Mouse (Mus musculus): Measurements from ENCODE around the gene Akap13. TPM values are rescaled to one million over a fixed set of nuclear protein-coding genes. Genes with fewer than 3 reads are reported as not detected.
"Not testable (repeated sequence)": the region's sequence is repeated elsewhere in the genome, so short reads cannot be mapped to it uniquely, and the experiment has no call there.

Akap13 gene
- polyA plus RNA-seq, 1 experiment from 2014 or later: 24.9 TPM

- 63% methylated on average over 3 of the region's 3 CpGs for WGBS
These were observed 290.6 kb downstream of the Akap13 start for GRCm38 (mm10) chr7:75745969-75746368.

GRCm38 (mm10) chr7:75750581-75750980, 295.2 kb downstream of the Akap13 start:
- Histone ChIP-seq H3K36me3 (replicated peaks) (peaks cover 58% of the 10 kb centered on the region), H3K4me1 (peaks cover 35% of the 10 kb centered on the region), H3K27me3 (ENCODE audit: poor library complexity, severe bottlenecking) (no peaks in the 10 kb centered on the region), H3K4me3 (no peak overlapping the region), H3K9me3 (no peaks in the 10 kb centered on the region), H3K27ac (no peak overlapping the region)
- DNase-seq (ENCODE audit: extremely low spot score, low spot score): no peak
- 88% methylated on average over 9 of the region's 9 CpGs for WGBS

More at GRCm38 (mm10) chr7:75745969-75746368, 290.6 kb downstream of the Akap13 start:
- not testable (repeated sequence) for H3K27ac ChIP-seq; H3K4me3 ChIP-seq; DNase-seq (ENCODE audit: extremely low spot score, low spot score); H3K9me3 ChIP-seq; H3K27me3 ChIP-seq (ENCODE audit: poor library complexity, severe bottlenecking); H3K4me1 ChIP-seq
- peaks cover 69% of the 10 kb centered on the region for H3K36me3 ChIP-seq (replicated peaks)

GRCm38 (mm10) chr7:75751161-75751803, 295.9 kb downstream of the Akap13 start:
- 90% methylated on average over 14 of the region's 14 CpGs for WGBS
- no peak for DNase-seq (ENCODE audit: extremely low spot score, low spot score)
- no peak overlapping the region for H3K4me3 ChIP-seq
- no peaks in the 10 kb centered on the region for H3K27me3 ChIP-seq (ENCODE audit: poor library complexity, severe bottlenecking)
- H3K9me3 ChIP-seq: no peaks in the 10 kb centered on the region
- H3K36me3 ChIP-seq (replicated peaks): peaks cover 58% of the 10 kb centered on the region
- H3K4me1 ChIP-seq: peaks cover 41% of the 10 kb centered on the region
- no peak overlapping the region for H3K27ac ChIP-seq

GRCm38 (mm10) chr7:75752442-75753191, 297.3 kb downstream of the Akap13 start:
- H3K4me3 ChIP-seq: no peak overlapping the region
- 54% methylated on average over 22 of the region's 22 CpGs for WGBS
- no peak for DNase-seq (ENCODE audit: extremely low spot score, low spot score)
- H3K4me1 ChIP-seq: peaks cover 41% of the 10 kb centered on the region
- peaks cover 49% of the 10 kb centered on the region for H3K36me3 ChIP-seq (replicated peaks)
- no peaks in the 10 kb centered on the region for H3K9me3 ChIP-seq
- no peaks in the 10 kb centered on the region for H3K27me3 ChIP-seq (ENCODE audit: poor library complexity, severe bottlenecking)
- 0 out of 2 replicates have a peak overlapping the region, but pooled peaks have one; percentile 25 for H3K27ac ChIP-seq

DNA sequence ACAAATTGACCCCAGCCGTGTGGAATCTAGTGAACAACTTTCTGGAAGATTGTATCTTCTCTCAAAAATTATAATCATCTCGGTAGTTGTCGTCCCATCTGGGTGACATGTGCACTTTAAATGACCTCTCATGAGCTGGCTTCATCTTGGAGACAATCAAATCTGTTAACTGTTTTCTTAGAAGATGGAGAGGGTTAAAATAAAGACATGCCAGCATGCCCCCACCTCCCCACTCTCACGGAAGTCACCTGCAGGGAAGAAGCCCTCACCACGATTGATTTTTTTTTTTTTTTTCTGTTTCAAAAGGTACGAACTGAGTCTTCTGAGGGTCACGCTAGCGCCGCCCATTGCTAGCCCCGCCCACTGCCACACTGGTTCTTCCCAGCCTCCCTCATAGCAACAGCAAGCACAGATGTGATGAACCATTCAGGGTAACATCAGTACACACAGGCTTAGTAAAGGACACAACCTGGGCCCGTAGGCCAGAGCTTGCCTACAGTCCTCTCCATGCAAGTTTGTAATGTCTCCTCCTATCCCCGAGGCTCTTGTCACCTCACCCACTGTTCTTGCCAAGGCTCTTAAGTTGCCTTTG, 298.0 kb downstream of the Akap13 start:
- no peaks in the 10 kb centered on the region for H3K27me3 ChIP-seq (ENCODE audit: poor library complexity, severe bottlenecking)
- WGBS: 37% methylated on average over 12 of the region's 12 CpGs
- peaks cover 41% of the 10 kb centered on the region for H3K4me1 ChIP-seq
- H3K4me3 ChIP-seq: no peak overlapping the region
- no peaks in the 10 kb centered on the region for H3K9me3 ChIP-seq
- H3K36me3 ChIP-seq (replicated peaks): peaks cover 42% of the 10 kb centered on the region
- H3K27ac ChIP-seq: no peak overlapping the region
- no peak for DNase-seq (ENCODE audit: extremely low spot score, low spot score)

- no peaks in the 10 kb centered on the region for H3K9me3 ChIP-seq
These were observed 299.5 kb downstream of the Akap13 start for GRCm38 (mm10) chr7:75754587-75755499.

GRCm38 (mm10) chr7:75755861-75756449, 300.6 kb downstream of the Akap13 start:
- Histone ChIP-seq H3K27ac (peak overlapping the region; percentile 67), H3K9me3 (no peaks in the 10 kb centered on the region)
- WGBS: 63% methylated on average over 8 of the region's 8 CpGs

More at GRCm38 (mm10) chr7:75754587-75755499, 299.5 kb downstream of the Akap13 start:
- H3K4me3 ChIP-seq: no peak overlapping the region
- WGBS: 34% methylated on average over 8 of the region's 8 CpGs
- H3K27ac ChIP-seq: peak overlapping the region; percentile 67
- peaks cover 41% of the 10 kb centered on the region for H3K4me1 ChIP-seq
- H3K27me3 ChIP-seq (ENCODE audit: poor library complexity, severe bottlenecking): no peaks in the 10 kb centered on the region
- H3K36me3 ChIP-seq (replicated peaks): peaks cover 26% of the 10 kb centered on the region
- no peak for DNase-seq (ENCODE audit: extremely low spot score, low spot score)

DNA sequence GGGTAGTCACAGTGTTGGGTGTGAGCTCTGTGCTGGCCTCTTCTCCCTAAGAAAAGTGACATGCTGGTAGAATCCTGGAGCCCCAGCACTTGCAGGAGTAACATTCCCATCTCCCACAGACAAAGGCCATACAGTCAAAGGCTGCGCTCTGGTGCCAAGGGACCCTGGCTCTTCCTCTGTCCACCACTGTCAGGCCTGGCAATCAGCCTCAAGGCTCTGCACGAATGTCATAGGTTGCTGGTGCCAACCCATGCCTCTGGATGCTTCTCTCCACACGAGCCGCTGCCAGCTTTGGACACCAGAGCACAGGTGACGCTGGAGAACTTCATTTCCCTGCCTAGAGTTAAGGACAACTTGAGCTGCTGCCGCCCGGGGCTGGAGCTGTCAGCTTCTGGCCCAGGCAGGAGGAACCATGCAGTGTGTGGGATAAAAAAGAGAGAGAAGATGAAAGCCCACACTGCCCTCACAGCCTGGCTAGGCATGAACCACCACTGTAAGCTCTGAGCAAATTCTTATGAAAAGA, 304.7 kb downstream of the Akap13 start:
- H3K9me3 ChIP-seq: no peaks in the 10 kb centered on the region
- no peak for DNase-seq (ENCODE audit: extremely low spot score, low spot score)
- no peak overlapping the region for H3K4me3 ChIP-seq
- no peaks in the 10 kb centered on the region for H3K36me3 ChIP-seq (replicated peaks)
- H3K27me3 ChIP-seq (ENCODE audit: poor library complexity, severe bottlenecking): no peaks in the 10 kb centered on the region
- H3K4me1 ChIP-seq: peaks cover 11% of the 10 kb centered on the region
- H3K27ac ChIP-seq: peak overlapping the region; percentile 30; the same call in 1 of the 2 replicates
- WGBS: 86% methylated on average over 7 of the region's 7 CpGs

More at GRCm38 (mm10) chr7:75755861-75756449, 300.6 kb downstream of the Akap13 start:
- no peak for DNase-seq (ENCODE audit: extremely low spot score, low spot score)
- Histone ChIP-seq H3K4me1 (peaks cover 41% of the 10 kb centered on the region), H3K4me3 (no peak overlapping the region), H3K27me3 (ENCODE audit: poor library complexity, severe bottlenecking) (no peaks in the 10 kb centered on the region), H3K36me3 (replicated peaks) (peaks cover 15% of the 10 kb centered on the region)

GRCm38 (mm10) chr7:75760661-75761319, 305.5 kb downstream of the Akap13 start:
- H3K4me1 ChIP-seq; H3K9me3 ChIP-seq; DNase-seq (ENCODE audit: extremely low spot score, low spot score); H3K4me3 ChIP-seq; H3K27me3 ChIP-seq (ENCODE audit: poor library complexity, severe bottlenecking); H3K36me3 ChIP-seq (replicated peaks): not testable (repeated sequence)
- peak overlapping the region; percentile 30; the same call in 1 of the 2 replicates for H3K27ac ChIP-seq
- WGBS: 80% methylated on average over 4 of the region's 4 CpGs

GRCm38 (mm10) chr7:75762225-75762624, 306.9 kb downstream of the Akap13 start:
- 96% methylated on average over 2 of the region's 2 CpGs for WGBS
- not testable (repeated sequence) for H3K4me3 ChIP-seq; H3K4me1 ChIP-seq; H3K9me3 ChIP-seq; DNase-seq (ENCODE audit: extremely low spot score, low spot score); H3K36me3 ChIP-seq (replicated peaks); H3K27ac ChIP-seq; H3K27me3 ChIP-seq (ENCODE audit: poor library complexity, severe bottlenecking)

DNA sequence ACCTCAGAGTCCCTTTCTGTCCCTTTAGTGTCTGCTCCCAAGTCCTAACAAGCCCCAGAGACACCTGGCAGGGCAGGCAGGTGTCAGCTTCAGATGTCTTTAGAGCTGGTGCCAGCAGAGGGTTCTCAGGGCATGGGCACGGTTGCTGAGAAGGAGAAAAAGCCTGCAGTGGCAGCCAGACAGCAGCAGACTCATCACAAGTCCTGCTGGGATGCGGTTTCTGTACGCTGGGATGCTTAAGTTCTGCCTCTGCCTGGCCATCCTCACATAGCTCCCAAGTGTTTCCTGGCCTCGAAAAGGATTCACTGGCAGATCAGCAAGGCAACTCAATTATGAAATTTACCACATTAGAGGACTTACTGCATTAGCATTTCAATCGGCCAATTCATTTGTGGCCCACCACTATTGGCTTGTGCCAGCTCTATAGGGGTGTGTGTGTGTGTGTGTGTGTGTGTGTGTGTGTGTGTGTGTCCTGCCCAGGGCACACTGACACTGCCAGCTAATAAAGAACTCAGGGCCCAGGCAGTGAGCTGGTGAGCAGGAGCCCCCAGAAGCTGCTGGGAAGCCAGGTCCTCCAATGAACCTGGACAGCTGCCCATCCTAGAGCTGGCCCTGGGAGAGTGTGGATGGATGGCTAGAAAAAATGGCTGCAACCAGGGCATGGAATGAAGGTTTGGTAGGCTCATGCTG, 311.9 kb downstream of the Akap13 start:
- not testable (repeated sequence) for H3K27ac ChIP-seq; H3K4me1 ChIP-seq; H3K27me3 ChIP-seq (ENCODE audit: poor library complexity, severe bottlenecking); DNase-seq (ENCODE audit: extremely low spot score, low spot score); H3K4me3 ChIP-seq; H3K9me3 ChIP-seq
- 100% methylated on average over 1 of the region's 5 CpGs for WGBS
- peaks cover 37% of the 10 kb centered on the region for H3K36me3 ChIP-seq (replicated peaks)
